Mouse (Mus musculus) heart, adult 11 months (tissue): ENCODE results near the gene Snurf.

Source experiments
- DNase-seq: peaks from one replicate; pipeline ENCODE4 v3.0.0; 2022

Gene Snurf

DNA sequence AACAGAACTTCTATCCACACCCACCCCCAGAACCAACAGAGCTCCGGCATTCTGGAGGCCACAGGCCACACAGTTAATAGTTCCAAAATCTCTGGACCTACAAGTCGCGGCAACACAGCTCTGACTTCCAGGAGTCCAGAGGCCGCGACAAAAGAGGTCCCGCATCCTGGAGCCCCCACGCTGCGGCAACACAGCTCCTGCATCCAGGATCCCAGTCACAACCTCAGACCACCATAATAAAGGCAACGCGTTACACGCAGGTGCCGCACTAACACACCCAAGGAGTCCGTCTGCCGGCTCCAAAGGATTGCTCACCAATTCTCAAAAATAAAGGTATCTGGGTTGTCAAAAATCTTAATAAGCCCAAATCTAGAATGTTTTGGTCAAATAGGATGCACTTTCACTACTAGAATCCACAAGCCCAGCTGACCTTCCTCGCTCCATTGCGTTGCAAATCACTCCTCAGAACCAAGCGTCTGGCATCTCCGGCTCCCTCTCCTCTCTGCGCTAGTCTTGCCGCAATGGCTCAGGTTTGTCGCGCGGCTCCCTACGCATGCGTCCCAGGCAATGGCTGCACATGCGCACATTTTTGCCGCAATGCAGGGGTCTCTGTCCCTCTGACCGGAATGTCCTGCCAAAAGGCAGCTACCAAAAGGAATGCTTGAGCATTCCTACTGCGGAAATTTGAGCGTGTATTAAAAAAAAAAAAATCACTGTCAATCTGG is at the start of gene Snurf, which contains the start of gene Gm38393:
Snurf (minus strand) TSS at position 444 of the 725 bp plus-strand sequence.
Gm38393 (minus strand) TSS at position 459 of the 725 bp plus-strand sequence.
- DNase-seq: peak; percentile 98

DNA sequence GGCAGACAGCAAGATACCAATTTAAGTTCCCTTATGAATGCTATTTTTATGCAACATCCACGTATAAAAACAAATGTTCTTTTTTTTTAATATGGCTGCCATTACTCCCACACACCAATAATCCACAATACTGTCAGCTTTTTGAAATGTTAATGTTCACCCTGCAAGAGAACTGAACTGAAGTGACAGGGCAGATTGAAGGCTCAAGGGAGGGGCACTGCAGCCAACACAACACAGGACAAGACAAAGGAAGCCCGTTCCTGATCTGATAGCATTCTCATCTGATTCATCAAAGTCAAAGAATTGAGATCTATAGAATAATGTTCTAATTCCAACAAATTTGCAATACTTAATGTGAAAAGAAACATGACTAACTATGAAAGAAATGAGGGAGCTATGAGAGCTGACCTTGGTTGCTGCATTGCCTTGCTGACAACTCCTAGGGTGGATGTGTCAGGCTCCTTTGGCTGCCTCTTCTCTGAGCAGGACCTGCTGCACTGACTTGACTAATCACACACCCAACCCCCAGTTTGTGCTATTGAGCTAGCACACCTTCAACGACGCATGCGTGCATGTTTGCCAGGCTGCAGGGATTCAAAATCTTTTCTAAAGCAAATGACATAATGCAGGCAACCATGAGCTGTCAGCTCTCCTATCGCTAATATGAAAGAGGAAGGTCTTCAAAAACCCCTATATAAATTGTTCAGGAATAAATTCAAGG is 42.8 kb upstream of the Snurf start:
- DNase-seq: peak; percentile 69

DNA sequence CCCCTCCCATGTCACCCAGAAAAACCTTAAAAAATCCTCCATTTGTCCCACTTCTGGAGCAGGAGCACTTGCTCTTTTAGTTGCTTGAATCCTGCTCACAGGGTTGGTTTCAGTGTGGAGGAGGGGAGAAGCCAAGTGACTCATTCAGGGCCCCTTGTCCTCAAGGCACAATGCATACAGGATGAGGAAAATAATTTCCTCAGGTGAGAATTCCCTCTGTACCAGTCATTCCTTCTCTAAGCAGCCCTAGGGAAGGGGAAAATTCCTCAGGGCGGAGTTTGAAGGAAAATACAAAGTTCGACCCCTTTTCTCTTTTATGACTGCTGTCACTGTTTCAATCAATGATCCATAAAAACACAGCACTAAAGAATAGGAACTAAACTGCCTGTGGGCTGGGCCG is 8.3 kb upstream of the Snurf start:
- no peak for DNase-seq

DNA sequence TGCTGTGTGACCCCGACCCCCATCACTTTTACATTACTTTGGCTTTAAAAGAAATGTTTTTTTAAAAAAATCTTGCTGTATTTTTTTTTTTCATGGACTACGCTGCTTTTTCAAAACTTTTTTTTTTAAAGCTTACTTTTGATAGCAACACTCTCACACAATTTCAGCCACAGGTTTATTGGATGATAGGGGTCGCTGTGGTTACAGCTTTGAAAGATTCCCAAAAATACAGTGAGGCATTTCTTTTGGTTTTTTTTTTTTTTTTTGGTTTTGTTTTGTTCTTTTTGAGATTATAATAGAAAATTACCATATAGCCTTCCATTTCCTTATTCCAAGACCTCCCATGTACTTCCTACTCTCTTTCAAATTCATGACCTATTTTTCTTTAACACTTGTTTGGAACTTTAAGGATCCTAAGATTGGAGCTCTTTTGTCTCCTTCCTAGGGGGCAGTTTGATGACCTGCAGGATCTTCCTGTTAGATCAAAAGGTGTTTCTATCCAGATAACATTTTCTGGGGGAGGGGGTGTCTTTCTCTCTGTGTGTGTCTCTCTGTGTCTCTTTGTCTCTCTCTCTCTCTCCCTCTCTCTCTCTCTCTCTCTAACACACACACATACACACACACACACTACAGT is 3.0 kb upstream of the Snurf start:
- DNase-seq: no peak

DNA sequence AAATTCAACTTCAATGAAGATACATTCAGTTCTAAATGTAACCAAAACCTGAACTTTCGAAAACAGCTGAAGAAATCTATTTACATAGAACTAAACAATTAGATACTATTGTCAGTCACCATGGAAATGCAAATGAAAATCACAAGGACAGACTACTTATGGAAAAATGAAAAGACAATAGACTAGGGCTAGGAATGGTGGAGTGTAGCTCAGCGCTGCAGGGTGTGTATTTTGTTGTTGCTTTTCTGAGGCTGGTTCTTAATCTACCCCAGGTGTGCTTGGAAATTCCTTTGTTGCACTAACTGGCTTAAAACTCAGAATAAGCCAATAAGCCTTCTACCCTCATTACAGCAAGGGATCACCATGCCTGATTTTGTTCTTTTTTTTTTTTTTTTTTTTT is 1.4 kb upstream of the Snurf start:
- DNase-seq: no peak

DNA sequence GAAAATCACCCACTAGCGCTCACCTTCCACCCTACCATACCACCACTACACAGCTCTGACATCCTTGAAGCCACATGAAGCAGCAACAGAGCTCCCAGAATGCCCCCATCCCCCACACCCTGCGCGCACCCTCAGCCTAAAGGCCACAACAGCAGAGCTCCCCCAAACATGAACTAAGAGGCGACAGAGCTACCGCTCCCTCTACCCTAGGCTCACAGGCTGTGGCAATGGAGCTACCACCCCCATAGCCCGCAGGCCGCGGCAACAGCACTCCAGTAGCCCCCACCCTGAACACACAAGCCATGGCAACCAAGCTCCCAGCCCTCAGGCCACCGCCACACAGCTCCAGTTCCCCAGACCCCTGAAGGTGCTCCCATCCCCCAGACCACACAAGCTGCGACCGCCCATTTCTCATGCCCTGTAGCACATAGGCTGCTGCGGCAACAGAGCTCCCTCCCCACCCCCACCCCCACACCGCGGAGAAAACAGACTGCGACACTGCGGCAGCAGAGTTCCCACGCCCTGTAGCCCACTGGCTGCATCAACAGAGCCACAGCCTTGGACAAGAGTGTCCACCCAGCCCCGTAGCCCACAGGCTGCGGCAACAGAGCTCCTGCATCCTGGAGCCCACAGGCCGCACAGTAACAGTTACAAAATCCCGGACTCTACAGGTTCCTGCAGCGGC is 786 bp downstream of the Snurf start:
- DNase-seq: peak; percentile 93

DNA sequence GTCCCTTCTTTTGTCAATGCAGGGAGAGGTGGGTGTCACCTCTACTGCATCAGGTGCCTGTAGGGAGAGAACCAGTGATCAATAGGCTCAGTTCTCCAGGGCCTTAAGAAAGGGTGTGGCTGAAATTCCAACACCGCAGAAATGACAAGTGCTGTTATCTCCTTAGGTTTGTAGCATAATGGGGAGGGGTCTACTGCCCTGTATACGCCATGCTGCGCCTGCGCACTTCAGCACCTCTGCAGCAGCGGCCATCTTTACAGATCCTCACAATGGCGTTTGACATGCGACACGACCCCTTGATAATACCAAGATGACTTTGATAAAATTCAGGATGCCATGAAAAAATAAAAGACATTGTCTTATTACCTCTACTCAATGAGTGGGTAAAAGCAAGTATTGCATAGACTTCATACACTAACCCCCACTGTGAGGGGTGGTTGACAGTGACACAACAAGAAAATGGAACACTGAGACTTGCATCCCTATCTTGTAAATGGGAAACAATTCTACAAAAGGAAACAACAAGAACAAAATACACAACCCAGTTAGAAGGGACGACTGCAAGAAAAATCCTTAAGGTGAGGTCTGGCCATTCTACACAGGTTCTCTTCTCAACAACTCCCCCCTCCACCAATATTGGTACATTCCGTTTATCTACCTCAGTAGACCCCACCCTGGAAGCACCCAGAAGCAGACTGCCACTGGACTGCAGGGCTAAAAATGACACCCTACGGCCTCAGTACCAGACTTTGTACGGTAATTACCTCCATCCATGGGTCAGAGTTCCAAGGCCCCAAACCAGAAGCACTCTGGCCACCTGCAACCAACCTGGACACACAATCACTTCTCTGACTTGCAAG is 1.6 kb downstream of the Snurf start:
- DNase-seq: no peak

DNA sequence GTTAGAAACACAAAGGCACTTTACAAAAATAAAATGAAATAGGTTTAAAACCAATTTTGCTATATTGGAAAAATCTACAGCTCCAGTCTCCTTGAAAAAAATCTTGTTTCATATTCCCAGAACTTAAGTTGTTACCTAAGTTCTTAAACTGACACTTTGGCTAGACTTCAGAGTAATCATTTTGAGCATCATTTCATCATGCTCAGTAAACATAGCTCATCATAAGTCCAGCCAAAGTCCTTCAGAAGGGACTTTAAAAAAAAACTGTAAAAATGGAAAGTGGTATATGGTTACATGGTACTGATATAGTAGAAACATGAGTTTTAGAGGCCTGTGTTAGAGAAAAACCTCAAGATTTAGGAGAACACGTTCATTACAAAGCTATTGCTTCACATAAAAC is 26.2 kb downstream of the Snurf start:
- no peak for DNase-seq
